Mouse (Mus musculus) liver, postnatal 0 days (tissue): ENCODE measurements around the gene Hpse2.

Experiments
- CTCF ChIP-seq: sonication (generic); IDR thresholded peaks from 2 replicates; pipeline ENCODE4 v1.5.1; 2016; ENCODE audit warnings: antibody characterized with exemption, low read depth
- EP300 ChIP-seq: IDR thresholded peaks from 2 replicates; pipeline ENCODE4 v1.6.1; 2016; ENCODE audit warnings: antibody characterized with exemption, low read depth, mild to moderate bottlenecking

DNA sequence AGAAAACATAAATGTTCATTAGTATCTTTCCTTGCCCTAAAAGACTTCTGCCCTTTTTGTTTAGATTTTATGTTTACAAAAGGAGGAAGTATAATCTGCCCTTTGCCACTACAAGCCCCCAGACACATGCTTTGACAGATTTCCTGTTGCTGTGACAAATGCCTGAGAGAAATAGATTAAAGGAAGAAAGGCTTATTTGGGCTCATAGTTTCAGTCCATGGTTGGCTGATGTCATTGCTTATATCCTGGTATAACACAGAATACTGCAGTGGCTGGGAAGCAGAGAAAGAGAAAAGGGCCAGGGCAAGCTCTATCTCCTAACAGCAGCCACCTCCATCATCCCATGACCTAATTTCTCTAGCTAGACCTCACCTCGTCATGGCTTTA lies 401.8 kb downstream of the Hpse2 start:
- TF ChIP-seq CTCF (no peak), EP300 (0 out of 2 replicates have a peak, but pooled peaks have one; percentile 51)
